Mouse (Mus musculus): ENCODE results near the gene Stip1. TPM values are rescaled to one million over a fixed set of nuclear protein-coding genes. Genes with fewer than 3 reads are reported as not detected.

The Stip1 gene
- polyA plus RNA-seq, 1 experiment from 2014 or later, result 175 TPM

DNA sequence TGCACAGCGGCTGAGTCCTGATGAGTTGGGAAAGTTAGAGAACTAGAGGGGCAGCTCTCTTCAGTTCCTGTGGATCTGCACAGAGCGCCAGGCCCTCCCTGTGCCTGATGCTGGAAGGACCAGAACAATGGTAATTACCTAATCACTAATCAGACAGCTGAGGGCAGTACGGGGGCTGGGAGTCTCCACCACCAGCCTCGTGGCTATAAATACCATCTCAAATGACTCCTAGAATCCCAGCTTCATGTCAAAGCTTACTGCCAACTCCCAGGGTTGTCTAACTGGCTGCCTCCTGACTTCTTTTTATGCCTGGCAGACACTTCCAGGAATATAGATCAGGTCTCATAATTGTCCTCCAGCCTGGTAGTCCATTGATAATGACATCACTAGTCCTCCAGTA lies 4.9 kb upstream of the Stip1 start:
- WGBS, result 15% methylated on average over 4 of the region's 4 CpGs
- no peak overlapping the region for H3K4me3 ChIP-seq (ENCODE audit: control insufficient read depth in 1 of 2, insufficient read depth in 1 of 2, low read depth in 1 of 2, low read length in 2 of 2)
- H3K9ac ChIP-seq (ENCODE audit: low read length), result peak overlapping the region; percentile 42
- H3K4me1 ChIP-seq (ENCODE audit: control insufficient read depth in 2 of 2, insufficient read depth in 2 of 2, low read length in 2 of 2), result peaks cover 12 to 13% of the 10 kb centered on the region in 2 experiments
- no peak for ATAC-seq (ENCODE audit: insufficient number of reproducible peaks, insufficient read depth, low FRiP score, low read depth)
- H3K4me2 ChIP-seq (ENCODE audit: low read length), result no peak overlapping the region
- no peaks in the 10 kb centered on the region for H3K27me3 ChIP-seq (ENCODE audit: control insufficient read depth, insufficient read depth, low read length)
- no peaks in the 10 kb centered on the region for H3K9me3 ChIP-seq (ENCODE audit: control insufficient read depth, low read length)
- H3K36me3 ChIP-seq (ENCODE audit: control insufficient read depth, insufficient read depth, low read length), result no peaks in the 10 kb centered on the region
- H3K27ac ChIP-seq (replicated peaks in 1 of 2; ENCODE audit: control insufficient read depth in 1 of 2, insufficient read depth in 1 of 2, low read depth in 2 of 2, low read length in 2 of 2), result peak overlapping the region; percentile 67 to 90

DNA sequence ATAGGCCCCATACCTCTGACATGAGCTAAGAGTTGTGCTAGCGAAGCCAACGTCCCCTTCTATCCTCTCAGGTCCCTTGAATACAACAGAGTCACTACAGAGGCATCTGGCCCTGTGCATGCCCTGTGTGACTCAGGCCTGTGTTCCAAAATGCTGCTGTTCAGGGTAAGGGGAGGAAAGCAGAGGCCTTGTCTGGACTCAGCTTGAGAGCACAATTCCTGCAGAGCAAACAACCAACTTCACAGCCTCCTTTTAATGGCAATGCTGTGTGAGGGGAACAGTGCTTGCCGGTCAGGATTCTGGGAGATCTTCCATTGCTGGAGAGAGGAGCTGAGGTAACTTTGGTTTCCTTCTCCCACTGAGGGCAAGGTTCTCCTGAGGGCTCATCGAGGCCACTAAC lies 4.5 kb upstream of the Stip1 start:
- Histone ChIP-seq H3K4me3 (ENCODE audit: control insufficient read depth in 1 of 2, insufficient read depth in 1 of 2, low read depth in 1 of 2, low read length in 2 of 2) (no peak overlapping the region), H3K27me3 (ENCODE audit: control insufficient read depth, insufficient read depth, low read length) (no peaks in the 10 kb centered on the region), H3K27ac (replicated peaks in 1 of 2; ENCODE audit: control insufficient read depth in 1 of 2, insufficient read depth in 1 of 2, low read depth in 2 of 2, low read length in 2 of 2) (peak overlapping the region; percentile 67 to 90), H3K4me2 (ENCODE audit: low read length) (no peak overlapping the region), H3K9me3 (ENCODE audit: control insufficient read depth, low read length) (no peaks in the 10 kb centered on the region), H3K36me3 (ENCODE audit: control insufficient read depth, insufficient read depth, low read length) (no peaks in the 10 kb centered on the region), H3K9ac (ENCODE audit: low read length) (peak overlapping the region; percentile 42), H3K4me1 (ENCODE audit: control insufficient read depth in 2 of 2, insufficient read depth in 2 of 2, low read length in 2 of 2) (peaks cover 12 to 13% of the 10 kb centered on the region in 2 experiments)
- ATAC-seq (ENCODE audit: insufficient number of reproducible peaks, insufficient read depth, low FRiP score, low read depth), result no peak
- 52% methylated on average over 4 of the region's 4 CpGs for WGBS

DNA sequence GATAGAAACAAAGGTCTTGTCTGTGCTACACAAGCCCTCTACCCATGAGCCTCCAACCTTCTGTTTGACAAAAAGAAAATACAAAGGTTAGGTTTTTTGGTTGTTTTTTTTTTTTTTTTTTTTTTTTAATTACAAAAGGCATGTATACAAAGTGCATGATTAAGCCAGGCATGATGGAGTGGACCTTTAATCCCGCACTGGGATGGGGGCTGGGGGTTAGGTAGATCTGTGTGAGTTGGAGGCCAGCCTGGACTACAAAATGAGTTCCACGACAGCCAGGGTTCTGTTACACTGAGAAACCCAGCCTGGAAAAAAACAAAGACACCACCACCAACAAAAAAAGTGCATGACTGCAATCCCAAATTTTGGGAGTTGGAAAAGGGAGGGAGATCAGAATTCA lies 1.4 kb upstream of the Stip1 start:
- Histone ChIP-seq H3K9me3 (ENCODE audit: control insufficient read depth, low read length) (no peaks in the 10 kb centered on the region), H3K36me3 (ENCODE audit: control insufficient read depth, insufficient read depth, low read length) (no peaks in the 10 kb centered on the region), H3K27me3 (ENCODE audit: control insufficient read depth, insufficient read depth, low read length) (no peaks in the 10 kb centered on the region), H3K4me2 (ENCODE audit: low read length) (peak overlapping the region; percentile 76; the same call in 1 of the 2 replicates), H3K9ac (ENCODE audit: low read length) (peak overlapping the region; percentile 83; the same call in 1 of the 2 replicates), H3K4me3 (ENCODE audit: control insufficient read depth in 1 of 2, insufficient read depth in 1 of 2, low read depth in 1 of 2, low read length in 2 of 2) (no peak overlapping the region), H3K4me1 (ENCODE audit: control insufficient read depth in 2 of 2, insufficient read depth in 2 of 2, low read length in 2 of 2) (peaks cover 12 to 35% of the 10 kb centered on the region in 2 experiments), H3K27ac (replicated peaks in 1 of 2; ENCODE audit: control insufficient read depth in 1 of 2, insufficient read depth in 1 of 2, low read depth in 2 of 2, low read length in 2 of 2) (peak overlapping the region; percentile 85 to 94; a peak in 2 of 4 replicates)
- ATAC-seq (ENCODE audit: insufficient number of reproducible peaks, insufficient read depth, low FRiP score, low read depth), result no peak
- WGBS, result 77% methylated on average over 2 of the region's 2 CpGs

DNA sequence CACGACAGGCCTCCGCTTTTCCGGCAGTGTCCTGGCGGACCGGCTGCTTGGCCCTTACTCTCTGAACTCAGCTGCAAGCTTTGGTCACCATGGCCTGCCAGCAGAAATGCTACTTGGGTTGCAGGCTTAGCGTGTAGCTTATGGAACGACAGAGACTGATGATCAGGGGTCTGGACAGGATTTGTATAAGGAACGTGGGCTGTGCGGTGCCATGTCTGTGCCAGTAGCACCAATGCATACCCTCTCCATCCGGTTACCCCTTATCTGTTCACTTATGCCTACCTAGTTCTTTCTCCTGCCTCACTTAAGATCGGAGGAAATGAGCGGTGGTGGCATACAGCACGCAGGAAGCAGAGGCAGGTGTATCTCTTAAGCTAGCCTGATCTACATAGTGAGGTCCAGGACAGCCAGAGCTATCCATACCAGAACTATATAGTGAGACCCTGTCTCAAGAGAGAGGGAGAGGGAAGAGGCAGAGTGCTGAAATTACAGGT lies 917 bp upstream of the Stip1 start:
- peaks cover 12 to 35% of the 10 kb centered on the region in 2 experiments for H3K4me1 ChIP-seq (ENCODE audit: control insufficient read depth in 2 of 2, insufficient read depth in 2 of 2, low read length in 2 of 2)
- peak overlapping the region; percentile 85 to 94 for H3K27ac ChIP-seq (replicated peaks in 1 of 2; ENCODE audit: control insufficient read depth in 1 of 2, insufficient read depth in 1 of 2, low read depth in 2 of 2, low read length in 2 of 2)
- H3K4me2 ChIP-seq (ENCODE audit: low read length), result peak overlapping the region; percentile 76
- WGBS, result 16% methylated on average over 13 of the region's 13 CpGs
- H3K4me3 ChIP-seq (ENCODE audit: control insufficient read depth in 1 of 2, insufficient read depth in 1 of 2, low read depth in 1 of 2, low read length in 2 of 2), result peak overlapping the region; percentile 47 to 55
- ATAC-seq (ENCODE audit: insufficient number of reproducible peaks, insufficient read depth, low FRiP score, low read depth), result no peak
- peak overlapping the region; percentile 83 for H3K9ac ChIP-seq (ENCODE audit: low read length)
- 0 out of 2 replicates have a peak, but pooled peaks cover under 1% of the 10 kb centered on the region for H3K36me3 ChIP-seq (ENCODE audit: control insufficient read depth, insufficient read depth, low read length)
- H3K27me3 ChIP-seq (ENCODE audit: control insufficient read depth, insufficient read depth, low read length), result no peaks in the 10 kb centered on the region
- H3K9me3 ChIP-seq (ENCODE audit: control insufficient read depth, low read length), result no peaks in the 10 kb centered on the region

DNA sequence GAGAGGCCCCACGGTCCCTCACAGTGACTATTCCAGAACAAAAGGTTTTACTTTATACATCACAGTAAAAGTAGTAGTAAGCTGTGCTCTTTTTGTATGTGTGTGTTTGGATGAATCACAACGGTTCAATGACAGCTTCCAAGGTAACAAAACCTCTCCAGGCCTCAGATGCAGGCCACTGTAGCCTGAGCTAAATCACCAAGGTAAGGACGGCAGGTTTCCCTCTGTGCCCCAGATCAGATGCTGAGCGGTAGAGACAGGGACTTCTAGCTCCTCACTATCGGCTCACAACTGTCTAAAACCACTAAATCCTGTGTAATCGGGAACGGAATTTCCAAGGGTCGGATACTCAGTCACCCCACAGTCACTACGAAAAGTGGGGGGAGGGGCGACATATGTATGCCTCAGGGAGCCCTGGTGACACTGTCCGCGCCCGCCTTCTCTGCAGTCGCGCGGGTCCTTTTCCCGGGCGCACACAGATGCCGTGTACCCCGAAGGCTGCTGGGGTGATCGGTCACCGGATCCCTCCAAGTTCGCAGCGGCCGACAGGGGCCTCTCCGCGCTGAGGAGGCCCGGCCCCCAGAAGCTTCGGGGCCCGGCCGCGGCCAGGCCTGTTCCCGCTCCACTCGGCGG lies 563 bp downstream of the Stip1 start:
- peaks cover 15% of the 10 kb centered on the region for H3K36me3 ChIP-seq (ENCODE audit: control insufficient read depth, insufficient read depth, low read length)
- peaks cover under 1 to 30% of the 10 kb centered on the region in 2 experiments; a peak in 3 of 4 replicates for H3K4me1 ChIP-seq (ENCODE audit: control insufficient read depth in 2 of 2, insufficient read depth in 2 of 2, low read length in 2 of 2)
- H3K27me3 ChIP-seq (ENCODE audit: control insufficient read depth, insufficient read depth, low read length), result no peaks in the 10 kb centered on the region
- peak overlapping the region; percentile 70 to 74 for H3K4me3 ChIP-seq (ENCODE audit: control insufficient read depth in 1 of 2, insufficient read depth in 1 of 2, low read depth in 1 of 2, low read length in 2 of 2)
- peak overlapping the region; percentile 92 for H3K9ac ChIP-seq (ENCODE audit: low read length)
- H3K4me2 ChIP-seq (ENCODE audit: low read length), result peak overlapping the region; percentile 64
- 2% methylated on average over 35 of the region's 35 CpGs for WGBS
- H3K27ac ChIP-seq (replicated peaks in 1 of 2; ENCODE audit: control insufficient read depth in 1 of 2, insufficient read depth in 1 of 2, low read depth in 2 of 2, low read length in 2 of 2), result peak overlapping the region; percentile 57 to 84
- 0 out of 2 replicates have a peak, but pooled peaks have one; percentile 3 for ATAC-seq (ENCODE audit: insufficient number of reproducible peaks, insufficient read depth, low FRiP score, low read depth)
- no peaks in the 10 kb centered on the region for H3K9me3 ChIP-seq (ENCODE audit: control insufficient read depth, low read length)

DNA sequence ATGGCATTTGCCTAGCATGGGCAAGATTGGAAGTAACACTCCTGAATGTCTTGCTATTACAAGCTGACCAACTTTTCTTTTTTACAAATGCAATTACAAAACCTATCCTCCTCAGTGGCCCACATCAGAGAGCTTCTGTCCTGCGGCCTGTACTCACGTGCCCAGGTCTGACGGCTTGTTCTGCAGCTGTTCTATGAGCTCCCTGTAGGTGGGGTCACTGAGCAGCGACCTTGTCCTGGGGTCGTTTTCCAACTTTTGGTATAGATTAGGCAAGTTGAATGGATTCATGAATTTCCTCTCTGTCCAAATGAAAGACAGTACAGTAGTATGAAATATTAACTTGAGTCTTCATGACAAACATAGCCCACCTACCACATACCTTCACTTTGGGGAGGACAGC lies 5.8 kb downstream of the Stip1 start:
- H3K4me3 ChIP-seq (ENCODE audit: control insufficient read depth in 1 of 2, insufficient read depth in 1 of 2, low read depth in 1 of 2, low read length in 2 of 2), result no peak overlapping the region
- no peak overlapping the region for H3K4me2 ChIP-seq (ENCODE audit: low read length)
- H3K27ac ChIP-seq (replicated peaks in 1 of 2; ENCODE audit: control insufficient read depth in 1 of 2, insufficient read depth in 1 of 2, low read depth in 2 of 2, low read length in 2 of 2), result no peak overlapping the region
- no peaks in the 10 kb centered on the region for H3K9me3 ChIP-seq (ENCODE audit: control insufficient read depth, low read length)
- peaks cover 0 to 22% of the 10 kb centered on the region in 2 experiments; a peak in 2 of 4 replicates for H3K4me1 ChIP-seq (ENCODE audit: control insufficient read depth in 2 of 2, insufficient read depth in 2 of 2, low read length in 2 of 2)
- ATAC-seq (ENCODE audit: insufficient number of reproducible peaks, insufficient read depth, low FRiP score, low read depth), result no peak
- no peak overlapping the region for H3K9ac ChIP-seq (ENCODE audit: low read length)
- WGBS, result 89% methylated on average over 5 of the region's 5 CpGs
- no peaks in the 10 kb centered on the region for H3K27me3 ChIP-seq (ENCODE audit: control insufficient read depth, insufficient read depth, low read length)
- H3K36me3 ChIP-seq (ENCODE audit: control insufficient read depth, insufficient read depth, low read length), result peaks cover 66% of the 10 kb centered on the region

DNA sequence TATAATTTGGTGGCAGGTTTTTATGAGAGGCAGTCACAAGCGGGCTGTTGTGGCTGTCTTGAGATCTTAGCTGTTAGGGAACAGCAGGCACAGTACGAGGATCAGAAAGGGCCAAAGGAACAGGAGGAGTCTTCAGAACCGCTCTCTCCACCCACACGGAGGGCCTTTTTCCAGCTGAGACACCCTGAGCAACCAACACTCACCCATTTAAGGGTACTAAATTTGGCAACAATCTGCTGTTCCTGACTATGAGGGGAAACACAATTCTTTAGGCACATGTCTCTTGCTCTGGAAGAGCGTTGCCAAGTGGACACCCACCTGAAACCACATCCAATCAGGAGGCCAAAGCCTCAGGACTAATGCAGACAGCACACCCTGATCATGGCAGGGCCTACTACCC lies 10.2 kb downstream of the Stip1 start:
- Histone ChIP-seq H3K4me2 (ENCODE audit: low read length) (no peak overlapping the region), H3K9me3 (ENCODE audit: control insufficient read depth, low read length) (no peaks in the 10 kb centered on the region), H3K27ac (replicated peaks in 1 of 2; ENCODE audit: control insufficient read depth in 1 of 2, insufficient read depth in 1 of 2, low read depth in 2 of 2, low read length in 2 of 2) (no peak overlapping the region), H3K36me3 (ENCODE audit: control insufficient read depth, insufficient read depth, low read length) (peaks cover 99% of the 10 kb centered on the region), H3K27me3 (ENCODE audit: control insufficient read depth, insufficient read depth, low read length) (no peaks in the 10 kb centered on the region), H3K4me3 (ENCODE audit: control insufficient read depth in 1 of 2, insufficient read depth in 1 of 2, low read depth in 1 of 2, low read length in 2 of 2) (no peak overlapping the region), H3K4me1 (ENCODE audit: control insufficient read depth in 2 of 2, insufficient read depth in 2 of 2, low read length in 2 of 2) (no peaks in the 10 kb centered on the region), H3K9ac (ENCODE audit: low read length) (no peak overlapping the region)
- 88% methylated on average over 5 of the region's 5 CpGs for WGBS
- ATAC-seq (ENCODE audit: insufficient number of reproducible peaks, insufficient read depth, low FRiP score, low read depth), result no peak

All from heart, embryonic 14.5 days (tissue).